ENCODE assay signal across 1 mouse cellular context in the genomic region with DNA sequence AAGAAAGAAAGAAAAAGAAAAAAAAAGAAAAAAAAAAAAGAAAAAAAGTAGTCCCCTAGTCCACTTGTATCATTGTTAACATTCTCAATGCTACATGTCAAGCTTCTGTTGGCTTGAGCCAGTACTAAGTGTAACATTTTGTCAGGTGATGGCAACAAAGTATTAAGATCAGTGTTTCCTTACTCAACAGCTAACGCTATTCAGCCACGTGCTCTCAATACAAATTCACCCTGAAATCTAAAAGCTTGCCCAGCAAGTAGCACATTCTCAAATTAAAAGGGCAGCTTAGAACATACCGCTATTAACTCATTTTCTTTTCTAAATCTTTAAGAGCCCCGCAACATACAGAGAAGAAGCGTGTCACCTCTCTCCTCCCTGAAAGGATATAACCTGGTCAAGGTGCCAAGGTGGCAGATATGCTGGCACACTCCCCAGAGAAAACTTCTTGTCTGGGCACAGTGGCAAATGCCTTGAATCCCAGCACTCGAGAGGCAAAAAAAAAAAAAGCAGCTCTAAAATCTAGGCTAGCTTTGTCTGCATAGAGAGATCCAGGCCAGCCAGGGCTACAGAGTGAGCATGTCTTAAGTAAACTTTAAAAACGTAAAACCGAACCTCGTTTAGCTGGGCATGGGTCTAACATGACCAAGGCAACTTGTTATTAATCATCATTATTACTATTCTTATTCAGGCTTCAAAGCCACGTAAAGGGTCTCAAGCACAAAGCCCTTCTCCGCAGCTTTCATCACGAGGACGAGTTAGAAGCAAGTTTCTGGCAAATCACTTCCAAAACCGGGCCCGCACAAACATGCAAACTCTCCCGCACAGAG.
TF ChIP-seq lines count a peak whose summit lies in the region.

No protein-coding gene starts in this region.

TF ChIP-seq in MEL, 35 proteins besides CTCF, POLR2A, EP300 and RAD21 (continued from another document):
- TF ChIP-seq ZMIZ1 (IDR thresholded peaks at IDR 0.05; ENCODE audit: low read depth, low read length) (no peak), MYB (IDR thresholded peaks at IDR 0.05; ENCODE audit: low read depth, low read length) (0 out of 2 replicates have a peak, but pooled peaks have one; percentile 23), CHD1 (IDR thresholded peaks at IDR 0.05; ENCODE audit: low read depth, low read length) (no peak; the same call in 1 of the 2 replicates), TBP (IDR thresholded peaks at IDR 0.05; ENCODE audit: low read depth, low read length) (no peak), NELFE (IDR thresholded peaks at IDR 0.05; ENCODE audit: low read depth, low read length) (no peak), CHD2 (IDR thresholded peaks at IDR 0.05; ENCODE audit: low read length) (no peak), SMC3 (IDR thresholded peaks at IDR 0.05; ENCODE audit: low read depth, low read length) (no peak), SIN3A (IDR thresholded peaks at IDR 0.05; ENCODE audit: low read length) (peak; percentile 53; the same call in 1 of the 2 replicates)
TF ChIP-seq in MEL: peak in this region for 7.
